Mouse (Mus musculus) forebrain, embryonic 14.5 days (tissue): ENCODE data around the gene Olfr685. TPM values are rescaled to one million over a fixed set of nuclear protein-coding genes. Genes with fewer than 3 reads are reported as not detected.
A peak's percentile ranks its signal among the peaks of the same experiment; 100 is the strongest.

Experiments used
- ATAC-seq: fragments of 200-750 bp; cut with Nextera tagmentation; 2 replicates; pipeline ENCODE4 v1.8.0; 2017; ENCODE audit warnings: mild to moderate bottlenecking, moderate library complexity
- DNase-seq: peaks from one replicate; pipeline ENCODE4 v3.0.0-alpha.2; 2015; ENCODE audit warnings: low spot score
- H3K27ac ChIP-seq: fragments of 300-500 bp; sonication (generic); 2 replicates; pipeline ENCODE4 v1.5.1; 2014; ENCODE audit warnings: low read depth, mild to moderate bottlenecking, control low read depth, low read length, moderate library complexity
- H3K27me3 ChIP-seq: fragments of 300-500 bp; sonication (generic); replicated peaks from 2 replicates; pipeline ENCODE4 v1.6.1; 2014; ENCODE audit warnings: low read length, control low read depth, mixed read lengths; ENCODE audit not compliant: control insufficient read depth, insufficient read depth
- H3K36me3 ChIP-seq: fragments of 300-500 bp; sonication (generic); 2 replicates; pipeline ENCODE4 v1.6.1; 2014; ENCODE audit warnings: low read length, control low read depth; ENCODE audit not compliant: control insufficient read depth, insufficient read depth
- H3K4me1 ChIP-seq: fragments of 300-500 bp; sonication (generic); 2 replicates; pipeline ENCODE4 v1.6.1; 2014; ENCODE audit warnings: antibody characterized with exemption, low read length, control low read depth; ENCODE audit not compliant: control insufficient read depth, insufficient read depth
- H3K4me2 ChIP-seq: fragments of 300-500 bp; sonication (generic); 2 replicates; pipeline ENCODE4 v1.6.1; 2014; ENCODE audit warnings: mild to moderate bottlenecking, control low read depth, low read length
- H3K4me3 ChIP-seq: fragments of 300-500 bp; sonication (generic); 2 replicates; pipeline ENCODE4 v1.5.1; 2014; ENCODE audit warnings: low read depth, low read length, control low read depth
- H3K9ac ChIP-seq: fragments of 300-500 bp; sonication (generic); 2 replicates; pipeline ENCODE4 v1.6.1; 2014; ENCODE audit warnings: mild to moderate bottlenecking, low read length, control low read depth, moderate library complexity
- H3K9me3 ChIP-seq: fragments of 300-500 bp; sonication (generic); replicated peaks from 2 replicates; pipeline ENCODE4 v1.6.1; 2016; ENCODE audit warnings: low read length, control low read depth, mixed read lengths; ENCODE audit not compliant: control insufficient read depth
- WGBS: fragments of 180-500 bp; shearing (Covaris S2); extraction: QIAGEN DNeasy Blood & Tissue Kit; methylation state at CpG from one replicate; pipeline ENCODE4 v1.1.7; 2014; 5-methylcytosine and 5-hydroxymethylcytosine counted together
- polyA plus RNA-seq: library from polyadenylated mRNA; unstranded; fragments of >200 nt; fragmentation: Nextera tagmentation; extraction: Ambion mirVana; gene quantifications from 2 replicates; pipeline ENCODE4 v1.2.1, GENCODE M21; 2014

Olfr685 gene
- not detected in 2 replicates for polyA plus RNA-seq

- Histone ChIP-seq H3K27ac (no peak within 1 kb of the TSS), H3K27me3 (no peaks in the 10 kb centered on the region), H3K9ac (no peak within 1 kb of the TSS), H3K9me3 (no peaks in the 10 kb centered on the region), H3K4me3 (no peak within 1 kb of the TSS), H3K4me1 (no peaks in the 10 kb centered on the region), H3K36me3 (no peaks in the 10 kb centered on the region), H3K4me2 (no peak within 1 kb of the TSS)
- no peak for ATAC-seq
- WGBS: 84% methylated on average over 1 of the region's 1 CpGs
- no peak for DNase-seq
Measured at GRCm38 (mm10) chr7:105185912-105186311, at the start of gene Olfr685. TSS of gene Olfr685 (minus strand) at chr7:105186012.

GRCm38 (mm10) chr7:105229386-105229785 is 43.6 kb upstream of the Olfr685 start:
- 90% methylated on average over 2 of the region's 2 CpGs for WGBS
- no peak for DNase-seq
- Histone ChIP-seq H3K4me2 (no peak overlapping the region), H3K27ac (no peak overlapping the region), H3K9me3 (no peaks in the 10 kb centered on the region), H3K36me3 (no peaks in the 10 kb centered on the region), H3K4me1 (no peaks in the 10 kb centered on the region), H3K4me3 (no peak overlapping the region), H3K27me3 (no peaks in the 10 kb centered on the region), H3K9ac (no peak overlapping the region)
- ATAC-seq: no peak

- ATAC-seq (no peak), DNase-seq (no peak)
- Histone ChIP-seq H3K4me3 (no peak overlapping the region), H3K9me3 (no peaks in the 10 kb centered on the region), H3K9ac (no peak overlapping the region), H3K4me2 (no peak overlapping the region), H3K36me3 (no peaks in the 10 kb centered on the region), H3K27ac (no peak overlapping the region), H3K27me3 (no peaks in the 10 kb centered on the region), H3K4me1 (no peaks in the 10 kb centered on the region)
- 91% methylated on average over 1 of the region's 1 CpGs for WGBS
Measured at GRCm38 (mm10) chr7:105228138-105228537, 42.3 kb upstream of the Olfr685 start.

GRCm38 (mm10) chr7:105226703-105227102 is 40.9 kb upstream of the Olfr685 start:
- Histone ChIP-seq H3K4me3 (no peak overlapping the region), H3K9me3 (no peaks in the 10 kb centered on the region), H3K4me1 (no peaks in the 10 kb centered on the region), H3K36me3 (no peaks in the 10 kb centered on the region), H3K27me3 (no peaks in the 10 kb centered on the region), H3K4me2 (no peak overlapping the region), H3K27ac (no peak overlapping the region), H3K9ac (no peak overlapping the region)
- ATAC-seq (no peak), DNase-seq (no peak)

GRCm38 (mm10) chr7:105226072-105226471 is 40.3 kb upstream of the Olfr685 start:
- ATAC-seq (no peak), DNase-seq (no peak)
- no peaks in the 10 kb centered on the region for H3K36me3 ChIP-seq
- no peak overlapping the region for H3K4me2 ChIP-seq
- no peak overlapping the region for H3K4me3 ChIP-seq
- no peaks in the 10 kb centered on the region for H3K4me1 ChIP-seq
- H3K9ac ChIP-seq: no peak overlapping the region
- H3K9me3 ChIP-seq: no peaks in the 10 kb centered on the region
- H3K27me3 ChIP-seq: no peaks in the 10 kb centered on the region
- no peak overlapping the region for H3K27ac ChIP-seq

- 64% methylated on average over 4 of the region's 4 CpGs for WGBS
- no peak for DNase-seq
- ATAC-seq: no peak
Measured at GRCm38 (mm10) chr7:105218281-105218680, 32.5 kb upstream of the Olfr685 start.

GRCm38 (mm10) chr7:105214761-105215160 is 28.9 kb upstream of the Olfr685 start:
- ATAC-seq (no peak), DNase-seq (no peak)
- H3K36me3 ChIP-seq: no peaks in the 10 kb centered on the region
- H3K9me3 ChIP-seq: no peaks in the 10 kb centered on the region
- H3K27ac ChIP-seq: no peak overlapping the region
- H3K4me2 ChIP-seq: no peak overlapping the region
- WGBS: 58% methylated on average over 1 of the region's 1 CpGs
- no peaks in the 10 kb centered on the region for H3K27me3 ChIP-seq
- no peak overlapping the region for H3K9ac ChIP-seq
- H3K4me1 ChIP-seq: no peaks in the 10 kb centered on the region
- no peak overlapping the region for H3K4me3 ChIP-seq

More at GRCm38 (mm10) chr7:105218281-105218680, 32.5 kb upstream of the Olfr685 start:
- Histone ChIP-seq H3K4me2 (no peak overlapping the region), H3K4me1 (no peaks in the 10 kb centered on the region), H3K9me3 (no peaks in the 10 kb centered on the region), H3K4me3 (no peak overlapping the region), H3K9ac (no peak overlapping the region), H3K36me3 (no peaks in the 10 kb centered on the region), H3K27ac (no peak overlapping the region), H3K27me3 (no peaks in the 10 kb centered on the region)

- H3K27ac ChIP-seq: no peak within 1 kb of the TSS
- no peak for DNase-seq
- no peak for ATAC-seq
- no peak within 1 kb of the TSS for H3K9ac ChIP-seq
- no peaks in the 10 kb centered on the region for H3K4me1 ChIP-seq
- no peak within 1 kb of the TSS for H3K4me2 ChIP-seq
- H3K27me3 ChIP-seq: no peaks in the 10 kb centered on the region
- H3K4me3 ChIP-seq: no peak within 1 kb of the TSS
- no peaks in the 10 kb centered on the region for H3K9me3 ChIP-seq
- no peaks in the 10 kb centered on the region for H3K36me3 ChIP-seq
Measured at GRCm38 (mm10) chr7:105207385-105207784, 21.6 kb upstream of the Olfr685 start, which contains the start of gene Olfr686. TSS of gene Olfr686 (minus strand) at chr7:105207485.

- Histone ChIP-seq H3K4me1 (no peaks in the 10 kb centered on the region), H3K27ac (no peak overlapping the region), H3K27me3 (no peaks in the 10 kb centered on the region), H3K9ac (no peak overlapping the region), H3K4me2 (no peak overlapping the region), H3K9me3 (no peaks in the 10 kb centered on the region), H3K4me3 (no peak overlapping the region), H3K36me3 (no peaks in the 10 kb centered on the region)
- ATAC-seq (no peak), DNase-seq (peak; percentile 25)
- 56% methylated on average over 4 of the region's 4 CpGs for WGBS
Measured at GRCm38 (mm10) chr7:105170773-105171172, 15.0 kb downstream of the Olfr685 start.
